Mouse (Mus musculus): Measurements from ENCODE around the gene Cyp11a1. TPM values are rescaled to one million over a fixed set of nuclear protein-coding genes. Genes with fewer than 3 reads are reported as not detected.

Gene Cyp11a1
- total RNA-seq, 2 experiments from 2014 or later: 1.2 to 7.0 TPM

DNA sequence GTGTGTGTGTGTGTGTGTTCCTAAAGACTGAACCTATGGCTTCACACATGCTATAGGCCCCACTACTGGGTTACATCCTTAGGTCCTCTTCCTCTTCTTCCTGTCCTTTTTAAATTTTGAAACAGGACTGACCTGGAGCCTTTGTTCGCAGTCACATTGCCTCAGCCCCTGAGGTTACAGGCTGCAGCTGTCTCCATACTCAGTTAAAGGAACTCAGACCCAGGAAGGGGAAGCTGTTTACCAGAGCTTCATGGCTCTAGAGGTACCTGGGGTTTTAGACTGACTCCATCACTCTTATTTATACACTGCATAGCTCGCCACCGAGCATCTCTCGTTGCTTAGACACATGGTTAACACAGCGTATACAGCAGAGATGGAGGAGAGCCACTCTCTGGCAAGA is 34.8 kb upstream of the Cyp11a1 start:
- peak; percentile 58 for ATAC-seq (replicated peaks; ENCODE audit: poor library complexity, severe bottlenecking)

DNA sequence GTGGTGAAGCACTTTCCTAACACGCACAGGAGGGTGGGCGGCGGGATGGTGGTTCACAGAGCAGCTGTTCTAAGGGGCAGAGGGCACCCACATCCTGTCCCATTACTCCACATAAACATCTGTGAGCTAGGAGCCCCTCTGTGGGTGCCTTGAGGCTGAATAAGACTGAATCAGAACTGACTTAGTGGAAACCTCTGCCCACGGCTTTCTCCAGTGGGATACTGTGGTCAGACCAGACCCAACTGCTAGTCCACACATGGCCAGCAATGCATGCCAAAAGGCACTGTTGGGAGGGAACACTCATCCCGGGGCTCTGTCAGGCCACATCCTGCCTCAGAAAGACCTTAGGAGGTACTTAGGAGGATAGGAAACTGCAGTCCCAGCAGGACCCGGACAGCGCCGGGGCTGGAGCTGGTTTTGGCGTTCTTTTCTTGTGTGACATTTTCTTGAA is 34.0 kb upstream of the Cyp11a1 start:
- no peak; the same call in 1 of the 2 replicates for ATAC-seq (replicated peaks; ENCODE audit: poor library complexity, severe bottlenecking)

DNA sequence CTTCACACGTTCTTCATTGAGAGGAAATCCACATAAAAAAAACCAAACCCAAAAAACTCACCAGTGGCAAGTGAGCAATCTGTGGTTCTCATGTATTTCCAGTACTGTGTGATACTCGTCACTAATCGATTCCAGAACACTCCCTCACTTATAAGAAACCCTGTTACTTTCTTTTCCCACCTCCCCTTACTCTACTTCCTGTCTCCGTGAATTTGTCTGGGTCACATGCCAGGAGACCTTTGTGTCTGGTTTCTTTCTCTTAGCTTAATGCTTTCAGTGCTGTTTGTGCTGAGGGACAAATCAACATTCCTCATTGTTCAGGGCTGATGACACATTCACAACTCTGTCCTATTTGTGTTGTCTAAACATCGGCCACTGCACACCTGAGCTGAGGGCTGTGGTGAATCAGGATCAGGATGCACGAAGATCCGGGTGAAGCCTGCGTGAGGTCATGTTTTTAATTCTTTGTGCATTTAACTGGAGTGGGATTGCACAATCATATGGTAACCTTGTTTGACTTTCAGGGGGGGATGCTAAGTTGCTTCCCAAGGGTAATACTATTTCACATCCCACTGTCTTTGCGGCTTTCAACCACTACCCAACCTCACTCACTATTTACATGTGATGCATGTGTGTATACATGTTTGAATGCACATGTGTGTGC is 33.3 kb upstream of the Cyp11a1 start:
- ATAC-seq (replicated peaks; ENCODE audit: poor library complexity, severe bottlenecking): no peak

DNA sequence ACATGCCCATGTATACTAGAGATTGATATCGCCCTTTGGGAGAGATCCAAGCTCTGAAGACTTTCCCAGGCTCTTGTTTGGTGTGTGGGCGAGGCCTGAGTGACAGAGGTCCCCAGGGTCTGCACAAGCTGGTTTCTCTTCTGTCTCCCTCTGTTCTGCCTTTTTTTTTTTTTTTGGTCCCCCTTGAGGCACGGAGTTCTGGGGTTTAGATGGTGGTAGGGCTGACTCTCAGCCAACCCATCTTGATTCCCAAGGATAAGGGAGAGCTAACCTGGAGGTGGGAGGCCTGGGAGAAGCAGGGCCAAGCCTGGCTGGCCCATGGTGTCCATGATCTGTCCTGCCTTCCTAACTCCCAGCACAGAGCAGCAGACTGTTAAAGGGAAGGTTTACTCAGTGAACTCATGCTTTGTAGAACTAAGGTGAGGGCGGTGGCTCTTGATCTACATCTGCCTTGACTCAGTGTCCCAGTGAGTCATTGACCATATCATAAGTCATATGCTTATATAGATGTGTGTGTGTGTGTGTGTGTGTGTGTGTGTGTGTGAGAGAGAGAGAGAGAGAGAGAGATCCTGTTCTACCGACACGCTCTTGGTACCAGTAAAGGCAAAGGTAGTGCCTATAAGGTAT is 32.7 kb upstream of the Cyp11a1 start:
- ATAC-seq (replicated peaks; ENCODE audit: poor library complexity, severe bottlenecking): no peak

DNA sequence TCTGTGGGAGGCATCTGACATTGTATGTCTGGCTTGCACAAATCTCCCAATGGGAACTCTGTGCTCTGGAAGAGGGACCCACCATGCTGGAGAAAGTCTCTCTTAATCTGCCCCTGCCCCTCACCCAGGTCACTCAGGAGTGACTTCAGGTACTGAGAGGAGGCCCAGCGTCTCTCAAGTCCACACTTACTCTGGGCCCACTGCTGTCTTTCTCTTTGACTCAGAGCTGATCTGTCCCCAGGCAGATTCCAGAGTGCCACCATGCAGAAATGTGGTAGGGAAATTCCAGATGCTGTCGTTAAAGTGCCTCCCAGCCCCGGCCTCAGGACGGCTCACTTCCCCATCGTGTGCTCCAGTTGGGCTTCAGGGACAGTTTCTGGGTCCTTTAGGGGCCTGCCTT is 32.0 kb upstream of the Cyp11a1 start:
- no peak; the same call in 1 of the 2 replicates for ATAC-seq (replicated peaks; ENCODE audit: poor library complexity, severe bottlenecking)

DNA sequence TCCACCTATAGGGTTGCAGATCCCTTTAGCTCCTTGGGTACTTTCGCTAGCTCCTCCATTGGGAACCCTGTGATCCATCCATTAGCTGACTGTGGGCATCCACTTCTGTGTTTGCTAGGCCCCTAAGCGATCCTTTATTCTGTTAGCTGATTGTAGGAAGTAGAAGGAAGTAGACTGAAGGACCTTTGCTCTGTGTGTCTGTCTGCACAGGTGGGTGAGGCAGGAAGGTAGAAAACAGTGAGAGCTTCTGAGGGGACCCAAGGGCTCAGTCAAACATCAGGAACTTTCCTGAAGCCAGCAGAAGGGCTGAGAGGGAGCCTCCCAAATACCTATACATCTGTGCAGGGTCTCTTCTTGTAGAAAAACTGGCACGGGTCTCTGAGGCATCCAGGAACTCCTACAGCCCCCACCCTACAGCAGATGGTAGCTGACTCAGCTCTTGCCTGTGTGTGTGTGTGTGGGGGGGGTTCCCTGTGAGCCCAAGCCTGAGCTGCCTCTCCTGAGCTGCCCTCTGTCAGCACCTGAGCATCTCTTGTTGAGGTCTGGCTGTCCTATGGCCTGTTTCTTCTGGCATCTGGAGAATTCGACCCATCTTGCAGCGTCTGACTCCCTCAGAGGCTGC is 30.9 kb upstream of the Cyp11a1 start:
- ATAC-seq (replicated peaks; ENCODE audit: poor library complexity, severe bottlenecking): no peak

DNA sequence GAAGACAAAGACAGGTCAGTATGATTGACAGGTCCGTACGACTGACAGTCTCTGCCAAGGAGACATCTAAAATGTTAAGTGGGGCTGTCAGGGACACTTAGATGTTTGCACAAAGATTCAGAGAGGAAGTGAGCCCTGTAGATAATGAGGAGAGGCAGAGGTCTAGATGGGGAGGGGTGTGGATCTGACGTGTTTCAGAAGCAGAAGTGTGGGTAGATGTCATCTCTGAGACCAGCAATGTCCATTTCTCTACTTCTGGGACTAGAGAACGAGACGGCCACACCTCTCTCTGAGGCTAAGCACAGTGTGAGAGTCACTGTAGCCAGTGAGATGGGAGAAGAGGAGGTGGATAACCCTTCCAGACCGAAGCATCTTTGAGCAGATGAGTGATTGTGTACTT is 28.2 kb upstream of the Cyp11a1 start:
- peak; percentile 69 for ATAC-seq (replicated peaks; ENCODE audit: poor library complexity, severe bottlenecking)

DNA sequence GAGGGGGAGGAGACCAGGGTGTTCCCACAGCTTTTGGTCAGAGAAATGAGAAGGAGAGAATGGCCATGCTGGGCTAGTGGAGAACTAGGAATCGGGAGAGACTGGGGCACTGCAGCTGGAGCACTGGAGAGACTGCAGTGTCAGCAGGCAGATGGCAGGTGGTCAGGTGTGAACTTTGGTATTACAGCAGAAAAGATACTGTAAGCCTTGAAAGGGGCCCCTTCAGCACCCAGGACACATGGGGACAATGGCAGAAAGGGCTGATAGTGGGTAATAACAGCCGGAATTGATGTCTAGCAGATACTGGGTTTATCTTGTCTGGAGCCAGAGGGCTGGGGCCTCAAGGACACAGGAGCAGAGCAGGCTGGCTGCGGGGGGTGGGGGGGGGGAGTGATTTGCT is 27.4 kb upstream of the Cyp11a1 start:
- no peak for ATAC-seq (replicated peaks; ENCODE audit: poor library complexity, severe bottlenecking)

DNA sequence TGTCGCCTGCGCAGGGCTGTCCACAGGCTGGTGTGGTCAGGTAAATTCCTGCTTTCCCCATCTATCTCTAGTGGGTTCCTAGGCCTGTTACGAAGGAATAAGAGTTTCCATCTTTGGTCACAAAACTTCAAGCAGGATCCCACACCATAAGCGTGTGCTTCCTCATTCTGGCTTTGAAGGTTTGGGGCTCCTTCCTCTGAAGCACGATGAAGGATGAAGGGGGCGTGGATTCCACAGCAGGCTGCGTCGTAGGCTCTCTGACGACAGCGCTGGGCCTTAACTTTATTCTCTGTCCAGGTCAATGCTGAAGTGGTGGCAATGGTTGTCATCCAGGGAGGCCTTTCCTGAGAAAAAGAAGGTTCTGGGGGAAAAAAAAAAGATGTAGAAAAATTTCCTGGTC is 25.6 kb upstream of the Cyp11a1 start:
- peak; percentile 88 for ATAC-seq (replicated peaks; ENCODE audit: poor library complexity, severe bottlenecking)

DNA sequence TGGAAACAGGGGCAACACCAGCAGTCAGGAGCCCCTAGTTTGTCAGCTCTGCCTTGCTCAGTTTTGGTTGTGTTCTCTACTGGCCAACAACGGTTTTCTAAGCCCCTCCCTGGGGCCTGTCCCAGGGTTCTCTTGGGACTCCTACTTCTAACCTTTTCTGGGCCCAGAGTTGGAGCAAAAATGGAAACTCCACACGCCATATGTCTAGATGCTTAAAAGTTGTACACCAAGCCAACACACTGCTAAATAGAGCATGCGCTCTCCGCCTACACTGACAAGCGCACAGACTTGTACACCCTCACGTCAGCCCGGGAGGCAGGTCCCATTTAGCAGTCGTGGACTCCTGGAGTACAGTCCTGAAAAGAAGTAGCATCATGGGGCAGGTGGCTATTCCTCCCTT is 20.9 kb upstream of the Cyp11a1 start:
- no peak for ATAC-seq (replicated peaks; ENCODE audit: poor library complexity, severe bottlenecking)

DNA sequence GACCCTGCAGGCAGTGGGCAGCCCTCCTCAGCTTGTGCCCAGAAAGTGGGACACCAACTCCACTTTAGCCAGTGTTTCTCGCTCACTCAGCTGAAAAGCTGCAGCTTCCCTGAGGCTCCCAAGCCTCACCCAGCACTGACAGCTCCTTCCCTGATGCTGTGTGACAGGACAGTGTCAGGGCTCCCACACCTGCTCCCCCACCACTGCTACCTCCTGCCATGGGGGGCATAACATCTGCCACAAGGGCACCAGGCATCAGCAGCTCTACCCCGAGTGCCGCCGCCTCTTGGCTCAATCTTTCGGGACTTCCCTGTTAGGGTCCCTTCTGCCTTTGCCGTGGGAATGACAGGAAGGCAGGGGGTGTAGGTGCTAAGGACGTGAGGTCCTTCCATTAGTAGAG is 19.9 kb upstream of the Cyp11a1 start:
- no peak for ATAC-seq (replicated peaks; ENCODE audit: poor library complexity, severe bottlenecking)

DNA sequence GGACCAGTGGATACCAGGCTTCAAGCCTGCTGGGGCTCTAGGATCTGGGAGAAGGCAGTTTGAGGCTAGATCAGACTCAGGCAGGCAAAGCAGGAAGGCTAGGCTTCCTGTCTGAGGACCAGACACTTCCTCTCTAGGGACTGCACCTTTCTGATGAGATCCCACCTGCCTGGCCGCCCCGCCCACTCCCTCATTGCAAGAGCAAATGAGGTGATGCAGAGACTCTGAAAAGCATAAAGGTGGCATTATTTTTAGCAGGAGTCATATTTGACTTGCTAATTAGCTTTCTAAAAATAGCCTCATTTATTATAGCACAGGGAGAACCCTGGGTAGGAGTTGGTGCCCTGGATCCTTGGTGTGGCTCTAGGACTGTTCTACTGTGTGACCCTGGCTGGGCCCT is 18.1 kb upstream of the Cyp11a1 start:
- ATAC-seq (replicated peaks; ENCODE audit: poor library complexity, severe bottlenecking): no peak

DNA sequence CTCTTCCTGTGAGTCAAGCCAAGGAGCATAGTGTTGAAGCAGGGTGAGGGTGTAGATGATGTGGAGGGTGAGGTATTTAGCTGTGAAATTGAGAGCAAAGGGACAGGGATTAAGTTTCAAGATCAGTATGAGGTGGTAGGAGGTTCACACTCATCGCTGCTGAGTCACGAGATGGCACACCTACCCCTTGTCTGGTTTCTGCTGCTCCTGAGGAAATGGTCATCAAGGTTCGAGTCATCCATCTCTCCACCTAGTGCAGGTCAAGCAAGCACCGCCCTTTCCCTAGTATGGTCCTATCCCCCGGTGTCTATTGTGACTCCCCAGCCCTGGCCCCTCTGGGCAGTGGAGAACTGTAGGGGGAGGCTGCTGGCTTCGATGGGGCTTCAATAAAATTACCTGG is 16.9 kb upstream of the Cyp11a1 start:
- no peak for ATAC-seq (replicated peaks; ENCODE audit: poor library complexity, severe bottlenecking)

DNA sequence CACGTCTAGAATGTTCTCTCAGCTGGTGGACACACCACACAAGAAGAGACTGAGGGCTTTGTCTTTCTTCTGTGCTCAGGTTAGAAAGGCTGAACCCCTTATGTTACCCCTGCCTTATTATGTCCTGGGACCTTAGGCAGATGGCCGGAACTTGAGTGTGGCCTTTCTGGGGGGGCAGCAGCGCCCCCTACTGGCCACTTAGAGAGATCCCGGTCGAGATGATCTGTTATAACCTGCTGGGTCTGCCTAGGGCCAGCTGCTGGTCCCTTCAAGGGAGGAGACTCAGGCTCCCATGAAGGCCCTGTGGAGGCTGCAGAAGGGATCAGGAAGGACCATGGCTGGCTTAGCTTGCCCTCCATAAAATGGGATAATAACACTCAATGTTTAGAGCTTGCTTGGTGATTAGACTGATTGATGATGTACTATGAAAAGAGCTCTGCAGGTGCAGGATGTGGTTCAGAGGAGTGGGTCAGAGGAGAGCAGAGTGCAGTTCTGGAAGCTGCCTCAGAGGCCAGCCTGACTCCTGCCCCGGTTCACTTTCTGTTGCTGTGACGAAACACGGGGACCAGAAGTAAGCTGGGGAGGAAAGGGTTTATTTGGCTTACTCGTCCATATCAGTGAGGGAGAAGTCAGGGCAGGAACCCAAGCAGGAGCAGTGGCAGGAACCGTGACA is 15.6 kb upstream of the Cyp11a1 start:
- peak; percentile 57 for ATAC-seq (replicated peaks; ENCODE audit: poor library complexity, severe bottlenecking)

DNA sequence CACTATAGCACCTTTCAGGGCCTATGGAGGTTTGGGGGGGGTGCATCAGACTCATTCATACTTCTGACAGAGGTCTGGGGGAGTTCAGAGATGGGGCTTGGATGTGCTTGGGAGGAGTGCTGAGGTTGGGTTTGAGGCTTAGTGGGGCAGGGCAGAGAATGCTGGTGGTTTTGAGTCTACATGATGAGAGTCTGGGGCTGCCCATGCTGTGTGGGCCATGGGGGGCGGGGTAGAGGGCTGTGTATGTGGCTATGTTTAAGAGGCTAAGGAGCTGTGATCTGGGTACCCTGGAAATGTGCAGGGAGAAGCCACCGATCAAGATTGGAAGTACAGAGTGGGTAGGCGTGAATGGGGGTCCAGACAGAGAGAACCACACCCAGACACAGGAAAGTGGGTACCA is 14.2 kb upstream of the Cyp11a1 start:
- ATAC-seq (replicated peaks; ENCODE audit: poor library complexity, severe bottlenecking): no peak

DNA sequence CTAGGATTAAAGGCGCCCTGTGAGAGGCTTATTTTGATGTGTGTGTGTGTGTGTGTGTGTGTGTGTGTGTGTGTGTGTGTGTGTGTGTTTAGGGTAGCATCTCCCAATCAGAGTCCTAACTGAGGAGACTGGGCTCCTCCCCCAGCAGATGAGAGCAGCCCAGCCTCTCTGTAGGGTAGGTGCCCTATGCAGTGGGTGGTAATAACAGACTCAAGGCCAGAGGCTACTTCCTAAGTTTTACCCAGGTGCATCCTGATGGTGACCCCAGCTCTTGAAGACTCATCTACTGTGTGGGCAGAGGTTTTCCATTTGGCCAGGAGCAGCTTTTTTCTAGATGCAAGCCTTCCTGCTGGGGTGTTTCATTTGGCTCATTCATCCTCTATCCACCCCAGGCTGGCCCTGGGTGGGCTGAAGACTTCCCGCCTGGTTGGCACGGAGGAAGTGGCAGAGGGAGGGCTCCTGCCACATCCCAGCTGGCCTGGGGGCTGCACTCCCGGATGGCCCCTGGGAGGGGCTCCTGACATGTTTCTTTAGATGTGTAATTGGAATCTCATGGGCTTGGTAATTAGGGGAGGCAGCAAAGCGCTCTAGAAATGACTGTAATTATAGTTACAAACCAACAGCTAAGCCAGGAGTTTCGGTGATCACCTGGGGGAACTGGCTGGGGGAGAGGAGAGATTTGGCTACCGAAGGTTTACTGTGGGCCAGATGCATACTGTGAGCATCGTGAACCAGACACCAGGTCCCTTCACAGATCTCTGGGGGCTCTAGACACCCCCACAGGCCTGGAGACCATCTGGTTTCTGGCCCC is 13.2 kb upstream of the Cyp11a1 start:
- ATAC-seq (replicated peaks; ENCODE audit: poor library complexity, severe bottlenecking): no peak

DNA sequence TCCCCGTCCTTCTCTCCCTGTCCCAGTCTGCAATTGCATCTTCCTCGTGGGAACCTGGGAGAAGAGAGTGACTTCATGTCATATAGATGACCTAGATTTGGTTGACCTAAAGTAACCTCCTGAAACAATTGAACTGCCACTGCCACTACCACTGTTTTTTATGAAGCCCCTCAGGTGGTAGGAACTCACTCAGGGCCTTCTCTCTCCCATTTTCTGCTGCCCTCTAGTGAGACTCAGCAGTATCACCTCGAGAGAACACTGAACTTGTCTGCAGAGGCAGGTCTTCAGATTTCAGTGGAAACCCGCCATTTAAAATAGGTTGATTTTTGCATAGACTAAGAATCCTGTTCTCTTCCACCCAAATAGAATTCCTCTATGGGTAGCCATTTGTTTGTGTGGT is 10.9 kb upstream of the Cyp11a1 start:
- no peak for ATAC-seq (replicated peaks; ENCODE audit: poor library complexity, severe bottlenecking)

DNA sequence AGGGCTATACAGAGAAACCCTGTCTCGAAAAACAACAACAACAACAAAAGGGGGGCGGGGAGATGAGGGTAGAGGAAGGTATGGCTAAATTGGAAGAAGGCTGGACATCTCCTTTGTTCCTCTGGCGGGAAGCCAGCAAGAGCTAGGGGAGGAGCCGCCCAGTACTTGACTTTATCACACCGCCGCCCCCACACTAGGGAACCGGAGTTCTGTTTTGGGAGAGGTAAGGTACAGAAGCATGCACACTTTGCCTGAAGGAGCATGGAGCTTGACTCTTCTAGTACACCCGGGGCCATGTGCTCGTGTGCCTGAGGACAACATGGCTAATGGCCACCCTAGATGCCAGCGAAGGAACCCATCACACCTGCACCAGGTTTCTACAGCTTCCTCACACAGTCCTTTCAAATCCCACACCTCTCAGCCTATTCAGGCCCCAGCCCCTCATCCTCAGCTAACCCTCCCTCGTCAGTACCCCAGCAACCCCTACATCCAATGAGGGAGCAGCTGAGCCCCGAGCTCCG is 8.6 kb upstream of the Cyp11a1 start:
- no peak for ATAC-seq (replicated peaks; ENCODE audit: poor library complexity, severe bottlenecking)

DNA sequence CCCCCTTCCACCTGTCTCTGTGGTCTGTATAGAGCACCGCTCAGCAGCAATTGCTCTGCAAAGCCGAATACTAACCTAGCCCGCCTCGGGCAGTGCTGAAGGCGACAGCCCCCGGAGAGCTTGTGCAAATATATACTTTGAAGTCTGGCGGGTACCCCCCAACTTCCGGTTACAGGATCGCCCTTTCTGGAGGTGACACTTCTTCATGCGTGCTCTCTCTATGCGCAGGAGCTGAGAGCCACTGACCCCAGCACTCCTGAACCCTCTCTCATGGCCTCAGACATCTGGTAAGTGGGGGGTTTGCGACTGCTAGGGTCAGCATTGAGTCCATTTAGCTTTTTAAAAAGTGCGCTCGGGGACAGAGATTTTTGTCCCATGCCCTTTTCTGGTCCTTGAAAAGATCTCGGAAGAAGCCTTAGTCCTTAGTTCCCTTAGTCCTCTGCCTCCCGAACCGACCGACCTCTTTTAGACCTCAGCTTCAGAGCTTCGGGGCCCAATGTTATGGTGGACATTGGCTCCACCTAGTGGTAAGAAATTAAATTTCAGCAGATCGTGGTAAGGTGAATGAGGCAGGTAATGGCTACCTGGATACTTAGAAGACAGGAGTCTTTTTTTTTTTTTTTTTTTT is 8.1 kb upstream of the Cyp11a1 start:
- peak; percentile 77 for ATAC-seq (replicated peaks; ENCODE audit: poor library complexity, severe bottlenecking)

DNA sequence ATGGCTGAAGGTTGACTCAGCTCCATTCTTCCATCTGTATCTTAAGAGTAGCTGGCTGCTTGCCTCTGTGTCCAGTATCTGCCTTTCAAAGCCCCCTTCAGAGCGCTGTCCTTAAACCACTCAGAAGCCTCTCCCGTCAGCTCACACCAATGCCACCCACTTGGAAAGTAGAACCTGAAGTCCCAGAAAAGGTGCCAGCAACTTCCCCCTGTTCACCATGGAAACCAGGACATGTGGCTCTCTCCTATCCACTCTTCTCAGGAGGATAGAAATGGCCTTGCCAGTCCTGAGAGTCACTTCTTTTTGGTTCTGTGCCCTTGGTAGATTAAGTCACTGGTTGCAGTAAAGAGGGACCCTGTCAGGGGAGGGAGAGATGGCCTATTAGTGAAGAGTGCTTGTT is 7.5 kb upstream of the Cyp11a1 start:
- no peak for ATAC-seq (replicated peaks; ENCODE audit: poor library complexity, severe bottlenecking)

Measured in granulocyte monocyte progenitor cell, adult 5-6 weeks (primary cell).